Mouse (Mus musculus): ENCODE results near the gene Olfr1406. TPM values are rescaled to one million over a fixed set of nuclear protein-coding genes. Genes with fewer than 3 reads are reported as not detected.
"Not testable (repeated sequence)": the region's sequence is repeated elsewhere in the genome, so short reads cannot be mapped to it uniquely, and the experiment has no call there.

Gene Olfr1406
- polyA plus RNA-seq (2015; fragmentation: Nextera tagmentation; extraction: Ambion mirVana) = not detected in 2 replicates

DNA sequence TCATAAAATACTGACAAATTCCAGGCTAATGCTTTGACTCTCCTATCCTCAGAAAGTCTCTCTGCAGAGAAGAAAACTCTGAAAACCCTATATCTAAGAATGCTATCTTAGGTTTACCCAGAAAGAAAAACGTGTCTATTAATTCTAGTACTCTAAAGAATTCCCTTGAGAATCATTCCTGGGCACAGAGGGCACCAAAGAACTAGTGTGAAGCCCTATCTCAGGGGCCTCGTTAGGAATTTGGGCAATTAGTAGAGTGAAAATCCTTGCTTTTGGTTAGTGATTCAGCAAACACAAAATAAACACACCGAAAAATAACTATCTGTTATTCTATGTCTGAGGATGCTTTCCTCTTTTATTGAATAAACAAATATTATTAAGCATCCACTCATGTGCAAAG, at the start of gene Olfr1406:
Gene Olfr1406 (minus strand): TSS at position 101 of the 400 bp plus-strand sequence.
- H3K9me3 ChIP-seq (replicated peaks; ENCODE audit: control insufficient read depth, low read length) = no peaks in the 10 kb centered on the region
- no peak within 1 kb of the TSS for H3K9ac ChIP-seq (ENCODE audit: low read depth, low read length)
- H3K4me3 ChIP-seq (ENCODE audit: low read depth, low read length) = no peak within 1 kb of the TSS
- H3K27me3 ChIP-seq (ENCODE audit: control insufficient read depth, insufficient read depth, low read depth, low read length) = no peaks in the 10 kb centered on the region
- H3K4me1 ChIP-seq (ENCODE audit: control insufficient read depth, low read depth, low read length) = no peaks in the 10 kb centered on the region
- ATAC-seq (ENCODE audit: low read depth) = no peak
- WGBS (ENCODE audit: insufficient replicate concordance) = 30% methylated on average over 3 of the region's 3 CpGs
- no peaks in the 10 kb centered on the region for H3K36me3 ChIP-seq (ENCODE audit: control insufficient read depth, insufficient read depth)
- H3K27ac ChIP-seq (ENCODE audit: low read length) = no peak within 1 kb of the TSS
- no peak within 1 kb of the TSS for H3K4me2 ChIP-seq (ENCODE audit: low read depth, low read length)

- not testable (repeated sequence) for ATAC-seq (ENCODE audit: low read depth)
- WGBS (ENCODE audit: insufficient replicate concordance) = 45% methylated on average over 1 of the region's 1 CpGs
These were observed 46.6 kb upstream of the Olfr1406 start for GRCm38 (mm10) chr1:173237004-173237403.

DNA sequence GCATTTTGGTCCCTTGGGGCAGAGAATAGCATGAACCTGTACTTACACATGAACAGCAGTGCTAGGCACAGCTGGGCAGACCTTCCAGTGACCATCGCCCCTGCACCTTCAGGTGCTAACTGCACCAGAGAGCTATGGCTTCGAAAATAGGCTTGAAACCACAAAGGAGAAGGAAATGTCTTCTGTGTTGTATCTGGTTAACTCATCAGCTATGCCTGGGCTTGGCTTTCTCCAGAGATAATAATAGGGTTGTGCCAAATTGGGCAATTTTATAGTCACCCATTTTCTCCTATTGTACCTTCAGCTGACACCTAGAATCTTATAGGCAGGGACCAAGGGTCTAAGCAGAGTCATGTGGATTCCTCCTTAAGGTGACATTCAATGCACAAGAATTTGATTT, 36.6 kb upstream of the Olfr1406 start, which contains the start of gene Fcer1a:
Gene Fcer1a (minus strand): TSS at position 134 of the 400 bp plus-strand sequence.
- Histone ChIP-seq H3K9ac (ENCODE audit: low read depth, low read length) (no peak within 1 kb of the TSS), H3K4me2 (ENCODE audit: low read depth, low read length) (no peak within 1 kb of the TSS), H3K9me3 (replicated peaks; ENCODE audit: control insufficient read depth, low read length) (no peaks in the 10 kb centered on the region), H3K27ac (ENCODE audit: low read length) (no peak within 1 kb of the TSS), H3K4me1 (ENCODE audit: control insufficient read depth, low read depth, low read length) (no peaks in the 10 kb centered on the region), H3K27me3 (ENCODE audit: control insufficient read depth, insufficient read depth, low read depth, low read length) (no peaks in the 10 kb centered on the region), H3K4me3 (ENCODE audit: low read depth, low read length) (no peak within 1 kb of the TSS), H3K36me3 (ENCODE audit: control insufficient read depth, insufficient read depth) (no peaks in the 10 kb centered on the region)
- ATAC-seq (ENCODE audit: low read depth) = no peak
- 39% methylated on average over 2 of the region's 2 CpGs for WGBS (ENCODE audit: insufficient replicate concordance)

More at GRCm38 (mm10) chr1:173237004-173237403, 46.6 kb upstream of the Olfr1406 start:
- H3K27ac ChIP-seq (ENCODE audit: low read length); H3K27me3 ChIP-seq (ENCODE audit: control insufficient read depth, insufficient read depth, low read depth, low read length); H3K36me3 ChIP-seq (ENCODE audit: control insufficient read depth, insufficient read depth); H3K4me3 ChIP-seq (ENCODE audit: low read depth, low read length); H3K4me1 ChIP-seq (ENCODE audit: control insufficient read depth, low read depth, low read length); H3K4me2 ChIP-seq (ENCODE audit: low read depth, low read length); H3K9me3 ChIP-seq (replicated peaks; ENCODE audit: control insufficient read depth, low read length); H3K9ac ChIP-seq (ENCODE audit: low read depth, low read length): not testable (repeated sequence)

DNA sequence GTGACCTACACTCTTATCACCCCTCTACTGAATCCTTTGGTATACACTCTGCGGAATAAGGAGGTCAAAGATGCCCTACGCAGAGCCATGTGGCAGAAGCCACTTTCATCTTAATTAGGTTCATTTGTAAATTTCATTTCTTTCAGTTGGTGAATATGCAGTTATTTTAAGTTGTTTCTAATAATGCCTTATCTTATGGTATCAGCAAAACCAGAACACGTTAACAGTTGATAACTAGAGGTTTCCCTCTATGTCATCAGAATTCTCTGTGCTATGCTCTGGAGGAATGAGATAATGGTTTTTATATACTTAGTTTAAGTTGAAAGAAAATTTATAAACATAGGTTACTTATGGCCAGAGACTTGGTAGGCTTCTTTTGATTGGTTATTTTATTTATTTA, 26.0 kb upstream of the Olfr1406 start:
- H3K9me3 ChIP-seq (replicated peaks; ENCODE audit: control insufficient read depth, low read length) = no peaks in the 10 kb centered on the region
- WGBS (ENCODE audit: insufficient replicate concordance) = 59% methylated on average over 3 of the region's 3 CpGs
- no peak overlapping the region for H3K4me3 ChIP-seq (ENCODE audit: low read depth, low read length)
- H3K4me2 ChIP-seq (ENCODE audit: low read depth, low read length) = no peak overlapping the region
- no peak overlapping the region for H3K27ac ChIP-seq (ENCODE audit: low read length)
- no peak for ATAC-seq (ENCODE audit: low read depth)
- H3K9ac ChIP-seq (ENCODE audit: low read depth, low read length) = no peak overlapping the region
- H3K36me3 ChIP-seq (ENCODE audit: control insufficient read depth, insufficient read depth) = no peaks in the 10 kb centered on the region
- H3K4me1 ChIP-seq (ENCODE audit: control insufficient read depth, low read depth, low read length) = no peaks in the 10 kb centered on the region
- no peaks in the 10 kb centered on the region for H3K27me3 ChIP-seq (ENCODE audit: control insufficient read depth, insufficient read depth, low read depth, low read length)

DNA sequence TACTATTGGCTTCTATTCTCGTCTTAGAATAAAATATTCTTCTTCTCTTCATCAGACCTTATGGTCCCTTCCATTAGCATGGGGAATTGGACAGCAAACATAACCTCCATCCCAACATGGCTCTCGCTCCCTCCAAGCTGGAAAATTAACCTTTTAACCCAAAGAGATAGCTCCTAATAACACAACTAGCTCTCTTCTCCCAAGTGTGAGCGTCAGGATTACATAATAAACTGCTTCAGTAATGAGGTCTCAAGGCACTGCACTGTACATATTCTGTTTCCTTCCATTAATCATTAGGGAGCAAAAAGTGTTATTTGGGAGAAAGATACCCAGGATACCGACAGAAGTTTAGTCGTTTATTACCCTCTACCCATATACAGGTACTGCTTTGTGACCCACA, 21.7 kb upstream of the Olfr1406 start, which contains the start of gene Olfr1404:
Gene Olfr1404 (plus strand): TSS at position 301 of the 400 bp plus-strand sequence.
- no peak within 1 kb of the TSS for H3K4me3 ChIP-seq (ENCODE audit: low read depth, low read length)
- no peaks in the 10 kb centered on the region for H3K4me1 ChIP-seq (ENCODE audit: control insufficient read depth, low read depth, low read length)
- H3K9me3 ChIP-seq (replicated peaks; ENCODE audit: control insufficient read depth, low read length) = no peaks in the 10 kb centered on the region
- H3K9ac ChIP-seq (ENCODE audit: low read depth, low read length) = no peak within 1 kb of the TSS
- 55% methylated on average over 5 of the region's 5 CpGs for WGBS (ENCODE audit: insufficient replicate concordance)
- no peaks in the 10 kb centered on the region for H3K36me3 ChIP-seq (ENCODE audit: control insufficient read depth, insufficient read depth)
- ATAC-seq (ENCODE audit: low read depth) = no peak
- H3K27ac ChIP-seq (ENCODE audit: low read length) = no peak within 1 kb of the TSS
- H3K4me2 ChIP-seq (ENCODE audit: low read depth, low read length) = no peak within 1 kb of the TSS
- no peaks in the 10 kb centered on the region for H3K27me3 ChIP-seq (ENCODE audit: control insufficient read depth, insufficient read depth, low read depth, low read length)

DNA sequence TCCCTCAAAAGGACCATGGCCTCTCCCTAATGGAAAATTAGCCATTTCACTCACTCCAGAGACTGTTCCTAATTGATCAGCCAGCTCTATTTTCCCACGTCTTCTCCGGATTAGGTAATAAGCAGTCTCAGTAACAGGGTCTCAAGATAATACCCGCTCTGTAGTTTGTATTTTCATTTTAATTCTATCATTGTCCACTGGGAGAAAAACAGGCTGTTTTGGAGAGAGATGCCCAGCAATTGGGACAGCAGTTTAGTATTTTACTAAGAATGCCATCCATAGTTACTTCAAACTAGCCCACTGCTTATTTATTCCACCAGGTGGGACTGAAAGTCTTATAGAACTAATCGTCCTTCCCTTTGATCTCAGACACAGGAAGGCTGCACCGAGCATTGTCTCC, 7.1 kb upstream of the Olfr1406 start, which contains the start of gene Olfr218:
Gene Olfr218 (plus strand): TSS at position 301 of the 400 bp plus-strand sequence.
- ATAC-seq (ENCODE audit: low read depth) = no peak
- no peak within 1 kb of the TSS for H3K4me2 ChIP-seq (ENCODE audit: low read depth, low read length)
- H3K9me3 ChIP-seq (replicated peaks; ENCODE audit: control insufficient read depth, low read length) = no peaks in the 10 kb centered on the region
- WGBS (ENCODE audit: insufficient replicate concordance) = 55% methylated on average over 5 of the region's 5 CpGs
- no peak within 1 kb of the TSS for H3K4me3 ChIP-seq (ENCODE audit: low read depth, low read length)
- no peaks in the 10 kb centered on the region for H3K4me1 ChIP-seq (ENCODE audit: control insufficient read depth, low read depth, low read length)
- no peaks in the 10 kb centered on the region for H3K27me3 ChIP-seq (ENCODE audit: control insufficient read depth, insufficient read depth, low read depth, low read length)
- H3K27ac ChIP-seq (ENCODE audit: low read length) = no peak within 1 kb of the TSS
- no peaks in the 10 kb centered on the region for H3K36me3 ChIP-seq (ENCODE audit: control insufficient read depth, insufficient read depth)
- no peak within 1 kb of the TSS for H3K9ac ChIP-seq (ENCODE audit: low read depth, low read length)

GRCm38 (mm10) chr1:173196359-173196758, 5.9 kb upstream of the Olfr1406 start:
- 52% methylated on average over 2 of the region's 2 CpGs for WGBS (ENCODE audit: insufficient replicate concordance)
- ATAC-seq (ENCODE audit: low read depth) = no peak
- Histone ChIP-seq H3K36me3 (ENCODE audit: control insufficient read depth, insufficient read depth) (no peaks in the 10 kb centered on the region), H3K4me3 (ENCODE audit: low read depth, low read length) (no peak overlapping the region), H3K4me2 (ENCODE audit: low read depth, low read length) (no peak overlapping the region), H3K4me1 (ENCODE audit: control insufficient read depth, low read depth, low read length) (no peaks in the 10 kb centered on the region), H3K9me3 (replicated peaks; ENCODE audit: control insufficient read depth, low read length) (no peaks in the 10 kb centered on the region), H3K27ac (ENCODE audit: low read length) (no peak overlapping the region), H3K27me3 (ENCODE audit: control insufficient read depth, insufficient read depth, low read depth, low read length) (no peaks in the 10 kb centered on the region), H3K9ac (ENCODE audit: low read depth, low read length) (no peak overlapping the region)

- H3K4me2 ChIP-seq (ENCODE audit: low read depth, low read length) = no peak overlapping the region
- H3K9ac ChIP-seq (ENCODE audit: low read depth, low read length) = no peak overlapping the region
- ATAC-seq (ENCODE audit: low read depth) = no peak
- no peak overlapping the region for H3K4me3 ChIP-seq (ENCODE audit: low read depth, low read length)
- 22% methylated on average over 3 of the region's 3 CpGs for WGBS (ENCODE audit: insufficient replicate concordance)
- no peaks in the 10 kb centered on the region for H3K4me1 ChIP-seq (ENCODE audit: control insufficient read depth, low read depth, low read length)
- no peaks in the 10 kb centered on the region for H3K36me3 ChIP-seq (ENCODE audit: control insufficient read depth, insufficient read depth)
- H3K27me3 ChIP-seq (ENCODE audit: control insufficient read depth, insufficient read depth, low read depth, low read length) = no peaks in the 10 kb centered on the region
- no peak overlapping the region for H3K27ac ChIP-seq (ENCODE audit: low read length)
- H3K9me3 ChIP-seq (replicated peaks; ENCODE audit: control insufficient read depth, low read length) = no peaks in the 10 kb centered on the region
These were observed 1.6 kb upstream of the Olfr1406 start for GRCm38 (mm10) chr1:173192059-173192458.

GRCm38 (mm10) chr1:173174154-173174842, 16.1 kb downstream of the Olfr1406 start:
- H3K4me3 ChIP-seq (ENCODE audit: low read depth, low read length) = no peak overlapping the region
- H3K27ac ChIP-seq (ENCODE audit: low read length) = no peak overlapping the region
- H3K36me3 ChIP-seq (ENCODE audit: control insufficient read depth, insufficient read depth) = no peaks in the 10 kb centered on the region
- H3K27me3 ChIP-seq (ENCODE audit: control insufficient read depth, insufficient read depth, low read depth, low read length) = no peaks in the 10 kb centered on the region
- no peak overlapping the region for H3K9ac ChIP-seq (ENCODE audit: low read depth, low read length)
- no peak for ATAC-seq (ENCODE audit: low read depth)
- H3K4me1 ChIP-seq (ENCODE audit: control insufficient read depth, low read depth, low read length) = no peaks in the 10 kb centered on the region
- no peak overlapping the region for H3K4me2 ChIP-seq (ENCODE audit: low read depth, low read length)
- no peaks in the 10 kb centered on the region for H3K9me3 ChIP-seq (replicated peaks; ENCODE audit: control insufficient read depth, low read length)

All from liver, embryonic 16.5 days (tissue).